Mouse (Mus musculus) lung, embryonic 16.5 days (tissue): Measurements from ENCODE around the gene Gm20888. TPM values are rescaled to one million over a fixed set of nuclear protein-coding genes. Genes with fewer than 3 reads are reported as not detected.
"Not testable (repeated sequence)": the region's sequence is repeated elsewhere in the genome, so short reads cannot be mapped to it uniquely, and the experiment has no call there.

ENCODE experiments used
- ATAC-seq: fragments of 200-750 bp; cut with Nextera tagmentation; 2 replicates; pipeline ENCODE4 v1.8.0; 2017; ENCODE audit warnings: low read depth, mild to moderate bottlenecking, moderate library complexity
- H3K27ac ChIP-seq: fragments of 300-500 bp; sonication (generic); 2 replicates; pipeline ENCODE4 v1.5.1; 2014; ENCODE audit warnings: mild to moderate bottlenecking, control low read depth, low read length
- H3K27me3 ChIP-seq: fragments of 300-500 bp; sonication (generic); 2 replicates; pipeline ENCODE4 v1.6.1; 2014; ENCODE audit warnings: low read depth, low read length, mixed read lengths; ENCODE audit not compliant: control insufficient read depth, insufficient read depth
- H3K36me3 ChIP-seq: fragments of 300-500 bp; sonication (generic); 2 replicates; pipeline ENCODE4 v1.6.1; 2014; ENCODE audit warnings: low read length; ENCODE audit not compliant: control insufficient read depth, insufficient read depth
- H3K4me1 ChIP-seq: fragments of 300-500 bp; sonication (generic); replicated peaks from 2 replicates; pipeline ENCODE4 v1.6.1; 2014; ENCODE audit warnings: low read length, mixed read lengths; ENCODE audit not compliant: control insufficient read depth, insufficient read depth
- H3K4me2 ChIP-seq: fragments of 300-500 bp; sonication (generic); 2 replicates; pipeline ENCODE4 v1.6.1; 2014; ENCODE audit warnings: low read depth, low read length, control low read depth
- H3K4me3 ChIP-seq: fragments of 300-500 bp; sonication (generic); 2 replicates; pipeline ENCODE4 v1.5.1; 2014; ENCODE audit warnings: mild to moderate bottlenecking, low read length, control low read depth
- H3K9ac ChIP-seq: fragments of 300-500 bp; sonication (generic); 2 replicates; pipeline ENCODE4 v1.6.1; 2014; ENCODE audit warnings: low read length, control low read depth
- H3K9me3 ChIP-seq: fragments of 300-500 bp; sonication (generic); 2 replicates; pipeline ENCODE4 v1.6.1; 2016; ENCODE audit warnings: low read length; ENCODE audit not compliant: control insufficient read depth
- WGBS: fragments of 180-500 bp; shearing (Covaris S2); extraction: QIAGEN DNeasy Blood & Tissue Kit; methylation state at CpG from one replicate; pipeline ENCODE4 v1.1.7; 2014; 5-methylcytosine and 5-hydroxymethylcytosine counted together
- polyA plus RNA-seq: library from polyadenylated mRNA; unstranded; fragments of >200 nt; fragmentation: Nextera tagmentation; extraction: Ambion mirVana; gene quantifications from 2 replicates; pipeline ENCODE4 v1.2.1, GENCODE M21; 2015

Gm20888 gene
- polyA plus RNA-seq: not detected in 2 replicates

DNA sequence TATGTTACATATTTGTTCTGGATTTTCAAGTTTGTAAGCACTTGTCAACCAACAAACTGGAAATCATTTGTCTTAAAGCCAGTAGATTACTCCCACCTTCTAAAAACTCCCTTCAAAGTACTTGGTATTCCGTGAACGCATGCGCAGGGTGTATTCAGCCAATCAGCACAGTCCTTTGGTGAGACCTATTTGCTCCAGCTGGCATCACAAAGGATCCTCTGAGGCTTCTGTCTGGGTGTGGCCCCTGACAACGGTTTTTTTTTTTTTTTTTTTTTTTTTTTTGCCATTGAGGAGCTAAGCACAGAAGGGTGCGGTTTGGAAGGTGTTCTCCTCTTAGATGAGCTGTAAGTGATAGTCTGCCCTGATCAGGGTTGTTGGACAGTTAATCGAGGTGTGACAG is at the start of gene Gm20888:
Gene Gm20888, plus strand, starts transcription at position 301 of the 400 bp plus-strand sequence.
- no CpG with 5 or more reads among the region's 6 CpGs for WGBS
- H3K9ac ChIP-seq, H3K4me3 ChIP-seq, H3K4me2 ChIP-seq, H3K27me3 ChIP-seq, ATAC-seq, H3K4me1 ChIP-seq, H3K36me3 ChIP-seq, H3K27ac ChIP-seq, H3K9me3 ChIP-seq: not testable (repeated sequence)

Other genes with a start within 250 kb of the Gm20888 start
- not detected in 2 replicates for gene Gm21118, start 168.2 kb upstream of the Gm20888 start, polyA plus RNA-seq
- gene Gm29423, start 138.6 kb upstream of the Gm20888 start, polyA plus RNA-seq: not detected in 2 replicates
- not detected in 2 replicates for gene Gm29644, start 138.5 kb upstream of the Gm20888 start, polyA plus RNA-seq